Mouse (Mus musculus) gastrocnemius, adult 2 months (tissue): Measurements from ENCODE around the gene Fbxl15. TPM values are rescaled to one million over a fixed set of nuclear protein-coding genes. Genes with fewer than 3 reads are reported as not detected.
A peak's percentile ranks its signal among the peaks of the same experiment; 100 is the strongest.

ENCODE experiments used
- DNase-seq: peaks from one replicate; pipeline ENCODE4 v3.0.0; 2022
- H3K27ac ChIP-seq: fragments of 200-600 bp; 2 replicates; pipeline ENCODE4 v1.8.1; 2022; ENCODE audit warnings: mild to moderate bottlenecking
- H3K4me3 ChIP-seq: fragments of 200-600 bp; 2 replicates; pipeline ENCODE4 v1.8.1; 2022; ENCODE audit warnings: mild to moderate bottlenecking, moderate library complexity
- CTCF ChIP-seq: fragments of 200-600 bp; IDR thresholded peaks from 2 replicates; pipeline ENCODE4 v1.8.1; 2022; ENCODE audit warnings: antibody characterized with exemption, mild to moderate bottlenecking, moderate library complexity
- intact Hi-C: fragments of 180-260 bp; cut with DNase I; formaldehyde crosslinking; loops from one replicate; pipeline ENCODE4 v1.15.1; 2025
- total RNA-seq, 2 experiments: library from RNA; stranded (reverse); gene quantifications; 2 replicates each; pipeline ENCODE4 v1.2.3; 2021

The Fbxl15 gene
- total RNA-seq, 2 experiments from 2014 or later, result 2.9 to 3.8 TPM

DNA sequence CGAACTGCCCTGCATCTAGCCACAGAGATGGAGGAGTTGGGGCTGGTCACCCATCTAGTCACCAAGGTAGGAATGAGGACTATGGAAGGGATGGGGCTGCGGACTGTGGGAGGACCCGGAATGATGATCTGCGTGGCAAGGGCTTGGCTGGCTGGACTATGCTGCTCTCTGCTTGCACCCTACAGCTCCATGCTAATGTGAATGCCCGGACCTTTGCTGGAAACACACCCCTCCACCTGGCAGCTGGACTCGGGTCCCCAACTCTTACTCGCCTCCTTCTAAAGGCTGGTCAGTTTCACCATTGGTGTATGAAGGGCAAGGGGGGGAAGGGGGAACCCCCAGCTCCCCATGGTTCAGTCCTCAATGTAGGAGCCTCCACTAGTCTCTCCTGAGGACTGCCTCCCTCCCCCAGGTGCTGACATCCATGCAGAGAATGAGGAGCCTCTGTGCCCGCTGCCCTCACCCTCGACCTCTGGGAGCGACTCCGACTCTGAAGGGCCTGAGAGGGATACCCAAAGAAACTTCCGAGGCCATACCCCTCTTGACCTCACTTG lies 17.6 kb upstream of the Fbxl15 start:
- intact Hi-C loops, result no loop called here
- no peak for TF ChIP-seq CTCF
- no peak for DNase-seq
- Histone ChIP-seq H3K4me3 (no peak overlapping the region), H3K27ac (no peak overlapping the region)

DNA sequence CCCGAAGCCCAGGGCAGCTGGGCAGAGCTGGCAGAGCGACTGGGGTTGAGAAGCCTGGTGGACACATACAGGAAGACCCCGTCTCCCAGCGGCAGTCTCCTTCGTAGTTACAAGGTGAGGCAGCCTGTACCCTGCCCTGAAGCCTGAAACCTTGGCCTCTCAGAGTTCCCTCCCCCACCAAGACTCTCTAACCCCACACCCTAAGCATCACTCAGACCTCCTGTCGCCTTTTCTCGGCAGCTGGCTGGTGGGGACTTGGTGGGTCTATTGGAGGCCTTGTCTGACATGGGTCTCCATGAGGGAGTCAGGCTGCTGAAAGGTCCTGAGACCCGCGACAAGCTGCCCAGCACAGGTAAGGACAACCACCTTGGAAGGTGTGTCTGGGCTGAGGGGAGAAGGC lies 16.6 kb upstream of the Fbxl15 start:
- no peak for TF ChIP-seq CTCF
- DNase-seq, result no peak
- intact Hi-C loops, result no loop called here
- no peak overlapping the region for H3K27ac ChIP-seq
- no peak overlapping the region for H3K4me3 ChIP-seq

DNA sequence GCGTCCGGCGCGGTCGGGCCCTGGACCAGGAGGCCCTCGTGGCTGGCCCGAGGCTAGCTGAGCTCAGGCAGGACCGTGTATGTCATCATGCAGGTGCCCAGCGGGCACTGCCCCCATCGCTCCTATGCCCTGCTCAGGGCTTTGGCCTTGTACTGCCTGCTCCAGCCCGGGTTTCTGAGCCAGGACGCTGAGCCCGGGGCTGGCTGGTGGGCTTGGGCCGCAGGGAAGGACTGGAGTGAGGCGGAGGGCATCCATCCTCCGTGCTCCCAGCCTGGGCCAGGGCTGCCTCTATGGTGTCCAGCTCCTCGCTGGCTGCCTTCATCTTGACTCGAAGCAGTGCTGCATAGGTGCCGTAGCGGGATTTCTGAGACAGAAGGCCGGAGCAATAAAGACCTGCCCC lies 15.4 kb upstream of the Fbxl15 start:
- TF ChIP-seq CTCF, result no peak
- intact Hi-C loops, result no loop called here
- H3K4me3 ChIP-seq, result no peak overlapping the region
- DNase-seq, result no peak
- H3K27ac ChIP-seq, result no peak overlapping the region

GRCm38 (mm10) chr19:46313116-46313515 lies 14.9 kb upstream of the Fbxl15 start:
- H3K27ac ChIP-seq, result no peak overlapping the region
- H3K4me3 ChIP-seq, result no peak overlapping the region
- no peak for DNase-seq
- intact Hi-C loops, result no loop called here
- TF ChIP-seq CTCF, result no peak

DNA sequence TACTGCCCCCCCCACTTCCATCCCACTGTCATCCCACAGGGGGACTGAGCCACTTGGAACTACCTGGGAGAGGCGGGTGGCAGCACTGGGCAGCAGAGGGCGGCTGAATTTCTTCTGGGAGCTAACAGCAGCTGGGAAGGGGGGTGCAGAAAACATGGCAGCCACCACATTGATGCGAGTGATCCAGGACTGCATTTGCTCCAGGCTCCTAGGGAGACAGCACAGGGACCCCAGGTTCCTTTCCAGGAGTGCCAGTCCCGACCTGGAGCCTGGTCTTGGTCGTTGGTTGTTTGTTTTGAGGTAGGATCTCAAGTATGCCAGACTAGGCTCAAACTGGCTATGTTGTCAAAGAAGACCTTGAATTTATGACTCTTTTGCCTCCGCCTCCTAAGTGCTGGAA lies 14.4 kb upstream of the Fbxl15 start:
- Histone ChIP-seq H3K27ac (no peak overlapping the region), H3K4me3 (no peak overlapping the region)
- intact Hi-C loops, result no loop called here
- no peak for DNase-seq
- no peak for TF ChIP-seq CTCF

GRCm38 (mm10) chr19:46314151-46314601 lies 13.8 kb upstream of the Fbxl15 start:
- TF ChIP-seq CTCF, result no peak
- H3K27ac ChIP-seq, result no peak overlapping the region
- no peak for DNase-seq
- H3K4me3 ChIP-seq, result no peak overlapping the region
- intact Hi-C loops, result no loop called here

DNA sequence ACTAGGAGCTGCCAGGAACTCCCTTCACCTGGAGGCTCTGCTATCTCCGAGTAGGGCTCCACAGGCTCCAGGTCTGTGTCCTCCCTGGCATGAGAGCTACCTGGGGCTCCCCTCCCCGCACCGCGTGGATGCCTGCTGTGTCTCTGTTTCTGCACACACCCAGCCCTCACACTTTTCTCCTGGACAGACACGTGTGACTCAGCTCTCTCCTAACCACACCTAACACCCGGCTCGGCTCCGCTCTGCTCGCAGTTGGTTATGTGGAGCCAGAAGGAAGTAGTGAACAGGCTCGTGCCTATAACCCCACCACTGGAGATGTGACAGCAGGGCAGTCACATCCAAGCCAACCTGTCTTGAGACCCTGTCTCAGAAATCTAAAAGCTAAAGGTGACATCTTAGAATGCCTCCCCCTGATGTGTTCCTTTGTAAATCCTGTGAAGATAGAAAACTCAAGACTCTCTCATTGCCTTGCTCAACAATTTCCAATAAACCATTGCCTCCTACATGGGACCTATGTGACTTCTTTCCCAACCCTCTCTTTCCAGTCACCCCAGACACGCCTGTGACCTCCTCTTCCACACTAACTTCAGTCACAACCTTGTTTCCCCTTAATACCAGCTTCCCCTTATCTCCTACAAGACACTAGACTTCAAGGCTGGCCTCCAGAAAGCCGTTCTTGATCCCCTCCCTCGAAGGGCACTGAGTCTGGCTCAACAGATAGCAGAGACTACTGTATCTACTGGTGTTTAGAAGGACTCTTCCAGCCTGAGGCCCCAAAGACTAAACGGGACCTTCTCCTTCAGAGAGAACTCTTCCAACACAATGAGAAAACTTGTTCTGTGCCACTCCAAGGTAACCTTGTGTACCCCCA lies 12.9 kb upstream of the Fbxl15 start:
- intact Hi-C loops, result no loop called here
- Histone ChIP-seq H3K27ac (no peak overlapping the region), H3K4me3 (no peak overlapping the region)
- no peak for TF ChIP-seq CTCF
- no peak for DNase-seq

- no peak overlapping the region for H3K27ac ChIP-seq
- no peak for TF ChIP-seq CTCF
- H3K4me3 ChIP-seq, result no peak overlapping the region
- DNase-seq, result no peak
- intact Hi-C loops, result no loop called here
Observed at GRCm38 (mm10) chr19:46315752-46316610, 12.0 kb upstream of the Fbxl15 start.

- peak overlapping the region; percentile 63 for H3K4me3 ChIP-seq
- intact Hi-C loops, result no loop called here
- H3K27ac ChIP-seq, result no peak overlapping the region
- TF ChIP-seq CTCF, result no peak
- no peak for DNase-seq
Observed at GRCm38 (mm10) chr19:46316846-46317545, 11.0 kb upstream of the Fbxl15 start.

GRCm38 (mm10) chr19:46317546-46317885 lies 10.5 kb upstream of the Fbxl15 start:
- intact Hi-C loops, result no loop called here
- TF ChIP-seq CTCF, result no peak
- no peak for DNase-seq
- Histone ChIP-seq H3K27ac (no peak overlapping the region), H3K4me3 (peak overlapping the region; percentile 63)

GRCm38 (mm10) chr19:46318031-46318471 lies 9.9 kb upstream of the Fbxl15 start:
- no peak overlapping the region for H3K27ac ChIP-seq
- no peak for TF ChIP-seq CTCF
- DNase-seq, result no peak
- intact Hi-C loops, result no loop called here
- peak overlapping the region; percentile 63 for H3K4me3 ChIP-seq

GRCm38 (mm10) chr19:46318586-46319378 lies 9.2 kb upstream of the Fbxl15 start:
- intact Hi-C loops, result no loop called here
- no peak overlapping the region for H3K27ac ChIP-seq
- no peak for TF ChIP-seq CTCF
- no peak overlapping the region for H3K4me3 ChIP-seq
- peak; percentile 60 for DNase-seq
